Mouse (Mus musculus) urinary bladder, adult 18-20 months (tissue): Measurements from ENCODE around the gene Tcirg1.

ENCODE experiments used
- DNase-seq, 2 experiments: peaks; one replicate each; pipeline ENCODE4 v3.0.0; 2022; ENCODE audit warnings: low spot score in 2 of 2, mixed read lengths in 2 of 2

Tcirg1 gene

DNA sequence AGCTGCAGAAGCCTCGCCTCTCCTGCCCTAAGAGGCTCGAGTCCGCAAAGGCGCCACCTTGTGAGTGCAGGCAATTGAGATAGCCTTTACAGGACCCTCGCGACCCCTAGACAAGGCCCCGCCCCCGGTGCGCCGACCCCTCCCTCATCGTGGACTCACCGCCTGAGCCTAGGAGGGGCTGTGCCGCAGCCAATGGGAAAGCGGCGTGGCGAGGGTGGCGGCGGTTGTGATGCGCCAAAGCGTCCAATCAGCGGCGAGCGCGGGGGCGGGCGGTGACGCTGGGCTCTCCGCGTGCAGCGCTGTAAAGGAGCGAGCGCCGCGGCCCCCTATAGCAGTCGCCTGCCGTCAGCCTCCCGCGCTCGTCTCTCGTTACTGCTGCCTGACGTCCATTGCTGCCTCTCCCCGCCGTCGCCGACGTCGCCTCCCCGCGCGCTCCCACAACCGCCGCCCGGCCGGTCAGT lies 55.4 kb downstream of the Tcirg1 start, which contains the start of gene Chka:
Gene Chka, plus strand, starts transcription at position 272 of the 461 bp plus-strand sequence.
- peak; percentile 86 to 93 for DNase-seq

DNA sequence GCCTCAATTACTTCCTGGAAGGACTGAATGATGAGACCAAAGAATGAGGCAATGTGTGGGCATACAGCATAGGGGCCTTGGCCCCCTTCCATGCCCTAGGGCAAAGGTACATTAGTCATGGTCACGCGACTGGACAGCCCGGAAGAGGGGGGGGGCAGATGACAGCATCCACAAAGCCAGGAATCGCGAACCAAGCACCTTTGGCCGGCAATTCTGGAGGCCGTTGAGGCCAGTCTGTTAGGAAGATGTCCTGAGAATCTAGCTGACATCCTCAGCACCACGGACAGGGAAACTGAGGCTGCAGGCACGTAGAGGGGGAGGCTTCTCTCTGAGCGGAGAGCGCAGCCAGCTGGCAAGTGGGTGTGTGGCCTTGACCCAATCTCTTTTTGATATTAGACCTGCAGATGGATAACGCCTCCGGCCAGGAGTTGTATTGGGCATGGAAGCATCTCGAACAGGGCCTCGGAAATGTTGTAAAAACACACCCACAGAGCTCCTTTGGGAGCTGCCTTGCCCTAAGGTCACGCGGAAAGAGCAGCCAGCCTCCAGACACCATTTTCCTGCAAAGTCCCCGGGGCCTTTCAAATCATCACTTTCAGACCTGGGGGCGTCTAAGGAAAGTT lies 56.0 kb downstream of the Tcirg1 start:
- peak; percentile 16 to 41 for DNase-seq

GRCm38 (mm10) chr19:3850076-3850475 lies 56.9 kb downstream of the Tcirg1 start:
- DNase-seq, result no peak

DNA sequence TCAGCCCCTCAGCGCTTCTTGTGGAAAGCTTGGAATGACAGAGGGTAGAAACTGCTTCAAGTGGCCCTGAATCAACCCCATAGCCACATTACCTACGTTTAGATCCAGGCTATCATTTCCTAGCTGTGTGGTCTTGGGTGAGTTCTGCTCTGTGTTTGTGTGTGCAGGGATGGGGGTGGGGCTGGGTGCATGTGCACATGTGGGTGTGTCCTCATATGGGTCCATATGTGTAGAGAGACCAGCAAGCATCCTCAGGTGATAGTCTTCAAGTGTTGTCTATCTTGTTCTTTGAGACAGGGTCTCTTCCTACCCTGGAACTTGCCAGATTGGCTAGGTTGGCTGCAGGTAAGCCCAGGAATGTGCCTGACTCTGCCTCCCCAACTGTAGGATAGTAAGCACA lies 57.7 kb downstream of the Tcirg1 start:
- no peak for DNase-seq

- no peak for DNase-seq
These were observed 58.6 kb downstream of the Tcirg1 start for GRCm38 (mm10) chr19:3848207-3848808.

DNA sequence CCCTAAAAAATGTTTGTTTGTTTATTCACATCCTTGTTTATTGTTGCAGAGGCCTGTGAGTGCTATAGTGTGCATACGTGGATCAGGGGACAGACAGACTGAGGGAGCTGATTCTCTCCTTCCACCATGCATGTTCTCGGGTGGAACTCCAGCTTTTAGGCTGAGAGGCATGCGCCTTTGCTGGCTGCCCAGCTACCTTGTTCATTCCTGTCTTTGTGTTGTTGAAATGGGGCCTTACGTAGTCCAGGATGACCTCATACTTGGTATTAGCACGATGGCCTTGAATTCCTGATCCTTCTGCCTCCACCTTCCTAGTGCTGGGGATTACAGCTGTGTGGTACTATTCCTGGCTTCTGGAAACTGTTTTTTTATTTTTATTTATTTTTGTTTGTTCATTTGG lies 59.2 kb downstream of the Tcirg1 start:
- no peak for DNase-seq

DNA sequence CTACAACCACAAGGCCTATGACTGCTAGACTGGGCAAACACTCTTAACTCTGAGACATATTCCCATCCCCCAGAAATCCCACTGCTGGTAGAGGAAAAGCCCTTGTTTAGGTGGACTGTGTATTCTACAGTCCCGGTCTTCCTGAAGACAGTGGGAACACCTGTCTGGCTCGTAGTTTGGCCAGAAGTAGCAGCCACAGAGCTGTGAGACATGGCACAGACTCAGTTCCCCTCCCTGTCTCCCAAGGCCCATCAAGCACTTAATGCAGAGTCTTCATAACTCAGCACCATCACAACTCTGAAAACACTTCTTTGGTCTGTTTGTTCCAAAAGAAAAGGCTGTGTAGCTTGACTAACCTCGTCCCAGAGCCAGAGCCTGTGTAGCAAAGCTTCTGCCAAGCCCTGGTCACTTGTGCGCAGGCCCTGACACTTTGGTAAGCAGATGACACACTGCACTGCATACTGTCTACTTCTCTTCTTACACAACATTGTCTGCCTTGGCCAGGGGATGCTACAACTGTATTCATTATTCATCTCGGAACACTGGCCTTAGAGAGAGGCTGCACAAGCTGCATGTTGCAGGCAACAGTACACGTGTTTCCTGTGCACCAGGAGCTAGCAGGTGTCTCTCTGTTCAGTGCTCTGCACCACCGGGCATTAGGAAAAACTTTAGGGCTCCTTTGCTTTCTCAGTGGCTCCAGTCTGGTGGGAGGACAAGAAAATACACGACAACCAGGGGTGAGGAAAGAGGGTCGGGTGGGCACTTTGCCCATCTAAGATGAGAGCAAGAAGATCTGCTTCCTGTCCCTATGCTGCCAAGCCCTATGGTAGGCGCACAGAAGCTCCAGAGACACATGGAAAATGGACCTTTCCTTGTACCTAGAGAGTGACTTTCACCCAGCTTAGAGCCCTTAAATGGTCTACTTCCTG lies 60.0 kb downstream of the Tcirg1 start:
- no peak for DNase-seq
